Mouse (Mus musculus) liver, embryonic 14.5 days (tissue): Measurements from ENCODE around the gene Insm2. TPM values are rescaled to one million over a fixed set of nuclear protein-coding genes. Genes with fewer than 3 reads are reported as not detected.

Experiments
- ATAC-seq: fragments of 200-750 bp; cut with Nextera tagmentation; 2 replicates; pipeline ENCODE4 v1.8.0; 2017; ENCODE audit warnings: moderate number of reproducible peaks, mild to moderate bottlenecking, moderate library complexity; ENCODE audit not compliant: insufficient read depth
- DNase-seq, 3 experiments: peaks; one replicate each; pipeline ENCODE4 v3.0.0-alpha.2; 2012 to 2013; ENCODE audit warnings: low read depth in 3 of 3, low spot score in 3 of 3
- H3K27ac ChIP-seq: fragments of 300-500 bp; sonication (generic); 2 replicates; pipeline ENCODE4 v1.5.1; 2014; ENCODE audit warnings: moderate library complexity, mild to moderate bottlenecking, control low read depth, inconsistent platforms
- H3K27me3 ChIP-seq: fragments of 300-500 bp; sonication (generic); 2 replicates; pipeline ENCODE4 v1.6.1; 2014; ENCODE audit warnings: mild to moderate bottlenecking, low read length, moderate library complexity; ENCODE audit not compliant: control insufficient read depth, insufficient read depth
- H3K36me3 ChIP-seq: fragments of 300-500 bp; sonication (generic); replicated peaks from 2 replicates; pipeline ENCODE4 v1.6.1; 2014; ENCODE audit warnings: low read depth; ENCODE audit not compliant: control insufficient read depth, insufficient read depth
- H3K4me1 ChIP-seq, 2 experiments: fragments of 200-500 bp in 1 of 2; fragments of 300-500 bp in 1 of 2; sonication (generic) in 1 of 2; replicated peaks; 2 replicates each; pipeline ENCODE4 v1.6.1; 2012 to 2014; ENCODE audit warnings: antibody characterized with exemption in 1 of 2, inconsistent platforms in 1 of 2, low read length in 1 of 2; ENCODE audit not compliant: control insufficient read depth in 2 of 2, insufficient read depth in 2 of 2
- H3K4me2 ChIP-seq: fragments of 300-500 bp; sonication (generic); 2 replicates; pipeline ENCODE4 v1.6.1; 2014; ENCODE audit warnings: low read depth, mild to moderate bottlenecking, control low read depth, moderate library complexity
- H3K4me3 ChIP-seq, 2 experiments: fragments of 200-500 bp in 1 of 2; fragments of 300-500 bp in 1 of 2; sonication (generic) in 1 of 2; 2 replicates each; pipeline ENCODE4 v1.5.1; 2012 to 2014; ENCODE audit warnings: low read depth in 2 of 2, low read length in 2 of 2, mild to moderate bottlenecking in 2 of 2, control low read depth in 1 of 2, inconsistent platforms in 1 of 2, moderate library complexity in 1 of 2; ENCODE audit not compliant: insufficient read depth in 1 of 2
- H3K9ac ChIP-seq: fragments of 300-500 bp; sonication (generic); replicated peaks from 2 replicates; pipeline ENCODE4 v1.6.1; 2014; ENCODE audit warnings: mild to moderate bottlenecking, control low read depth, moderate library complexity
- H3K9me3 ChIP-seq: fragments of 300-500 bp; sonication (generic); 2 replicates; pipeline ENCODE4 v1.6.1; 2016; ENCODE audit warnings: low read length, mixed read lengths; ENCODE audit not compliant: control insufficient read depth
- CTCF ChIP-seq: IDR thresholded peaks from 2 replicates; pipeline ENCODE4 v1.5.1; 2016; ENCODE audit warnings: antibody characterized with exemption, low read depth, control low read depth
- EP300 ChIP-seq: IDR thresholded peaks from 2 replicates; pipeline ENCODE4 v1.6.1; 2016; ENCODE audit warnings: antibody characterized with exemption, low read depth
- WGBS: fragments of 180-500 bp; shearing (Covaris S2); extraction: QIAGEN DNeasy Blood & Tissue Kit; methylation state at CpG from one replicate; pipeline ENCODE4 v1.1.7; 2014; ENCODE audit not compliant: insufficient replicate concordance; 5-methylcytosine and 5-hydroxymethylcytosine counted together
- polyA plus RNA-seq, 2 experiments: library from polyadenylated mRNA; depleted of rRNA in 1 of 2; stranded (reverse) in 1 of 2; unstranded in 1 of 2; fragments of >200 nt; fragmentation: Nextera tagmentation in 1 of 2; extraction: Ambion mirVana in 1 of 2; gene quantifications; 2 replicates each; pipeline versions ENCODE4 v1.2.1 to v1.2.3; 2012 to 2014

Gene Insm2
- polyA plus RNA-seq, 2 experiments, result not detected

GRCm38 (mm10) chr12:55563742-55564141 is 35.5 kb upstream of the Insm2 start:
- Histone ChIP-seq H3K4me1 (no peaks in the 10 kb centered on the region), H3K9ac (no peak overlapping the region), H3K9me3 (no peaks in the 10 kb centered on the region), H3K36me3 (no peaks in the 10 kb centered on the region), H3K27me3 (no peaks in the 10 kb centered on the region), H3K27ac (no peak overlapping the region), H3K4me3 (no peak overlapping the region), H3K4me2 (no peak overlapping the region)
- WGBS, result 75% methylated on average over 3 of the region's 3 CpGs
- no peak for DNase-seq
- TF ChIP-seq EP300 (no peak), CTCF (no peak)
- ATAC-seq, result no peak

GRCm38 (mm10) chr12:55564187-55564963 is 34.9 kb upstream of the Insm2 start:
- DNase-seq (no peak), ATAC-seq (no peak)
- Histone ChIP-seq H3K27me3 (no peaks in the 10 kb centered on the region), H3K4me3 (no peak overlapping the region), H3K4me1 (no peaks in the 10 kb centered on the region), H3K9ac (no peak overlapping the region), H3K36me3 (no peaks in the 10 kb centered on the region), H3K4me2 (no peak overlapping the region), H3K27ac (no peak overlapping the region), H3K9me3 (no peaks in the 10 kb centered on the region)
- WGBS, result 65% methylated on average over 9 of the region's 9 CpGs
- TF ChIP-seq EP300 (no peak), CTCF (peak; percentile 34)

- no peak within 1 kb of the TSS for H3K4me3 ChIP-seq
- no peak for ATAC-seq
These were observed 34.0 kb upstream of the Insm2 start, which contains the start of gene Aldoart2 for GRCm38 (mm10) chr12:55565206-55565605. TSS of gene Aldoart2 (plus strand) at chr12:55565239.

GRCm38 (mm10) chr12:55565867-55566266 is 33.4 kb upstream of the Insm2 start:
- Histone ChIP-seq H3K4me1 (no peaks in the 10 kb centered on the region), H3K9me3 (no peaks in the 10 kb centered on the region), H3K27me3 (no peaks in the 10 kb centered on the region), H3K4me3 (no peak overlapping the region), H3K27ac (no peak overlapping the region), H3K9ac (no peak overlapping the region), H3K4me2 (no peak overlapping the region), H3K36me3 (no peaks in the 10 kb centered on the region)
- no peak for ATAC-seq
- TF ChIP-seq CTCF (0 out of 2 replicates have a peak, but pooled peaks have one; percentile 15), EP300 (no peak)
- DNase-seq, result no peak
- 62% methylated on average over 9 of the region's 9 CpGs for WGBS

More at GRCm38 (mm10) chr12:55565206-55565605, 34.0 kb upstream of the Insm2 start, which contains the start of gene Aldoart2:
- TF ChIP-seq EP300, result no peak
- no peak for TF ChIP-seq CTCF
- H3K4me2 ChIP-seq, result no peak within 1 kb of the TSS
- H3K4me1 ChIP-seq, result no peaks in the 10 kb centered on the region
- no peaks in the 10 kb centered on the region for H3K27me3 ChIP-seq
- 83% methylated on average over 19 of the region's 19 CpGs for WGBS
- no peak within 1 kb of the TSS for H3K27ac ChIP-seq
- no peak within 1 kb of the TSS for H3K9ac ChIP-seq
- no peaks in the 10 kb centered on the region for H3K9me3 ChIP-seq
- H3K36me3 ChIP-seq, result no peaks in the 10 kb centered on the region
- DNase-seq, result no peak

- Histone ChIP-seq H3K27me3 (no peaks in the 10 kb centered on the region), H3K27ac (no peak overlapping the region), H3K4me1 (no peaks in the 10 kb centered on the region), H3K9ac (no peak overlapping the region), H3K4me3 (no peak overlapping the region), H3K36me3 (no peaks in the 10 kb centered on the region), H3K9me3 (no peaks in the 10 kb centered on the region), H3K4me2 (no peak overlapping the region)
- ATAC-seq (no peak), DNase-seq (no peak)
- WGBS, result 69% methylated on average over 5 of the region's 5 CpGs
- TF ChIP-seq CTCF, result no peak
- no peak for TF ChIP-seq EP300
These were observed 32.4 kb upstream of the Insm2 start for GRCm38 (mm10) chr12:55566837-55567236.
